32 mouse cellular contexts compared by ENCODE assay signal in genomic region chr3:153889188-153889781, GRCm38 (mm10). TPM values are rescaled to one million over a fixed set of nuclear protein-coding genes. Genes with fewer than 3 reads are reported as not detected.
"Had no signal": no experiment of that assay in that cellular context is flagged by ENCODE, and none has a peak within 500 bp of the region (broad histone marks: within the 10 kb centered on the region; RNA-seq: fewer than 3 reads in every experiment).

No protein-coding gene starts in this region.

- H3K4me3 ChIP-seq: heart, adult 2 months; heart, embryonic 13.5 days; heart, embryonic 15.5 days; hindbrain, embryonic 10.5 days; hindbrain, embryonic 12.5 days; intestine, embryonic 15.5 days; kidney, embryonic 15.5 days; layer of hippocampus, adult 2 months; left cerebral cortex, adult 2 months; limb, embryonic 10.5 days; limb, embryonic 12.5 days; liver, embryonic 13.5 days had no signal

- H3K4me1 ChIP-seq: heart, embryonic 13.5 days; heart, embryonic 15.5 days; hindbrain, embryonic 10.5 days; hindbrain, embryonic 12.5 days; intestine, embryonic 15.5 days; limb, embryonic 12.5 days had no signal

- H3K9ac ChIP-seq: heart, embryonic 13.5 days; heart, embryonic 15.5 days; hindbrain, embryonic 12.5 days; hindbrain, embryonic 14.5 days; intestine, embryonic 15.5 days; kidney, embryonic 15.5 days; limb, embryonic 12.5 days; liver, embryonic 13.5 days had no signal

- H3K9me3 ChIP-seq: heart, embryonic 13.5 days; heart, embryonic 15.5 days; hindbrain, embryonic 10.5 days; hindbrain, embryonic 12.5 days; intestine, embryonic 15.5 days; kidney, embryonic 15.5 days; limb, embryonic 10.5 days; limb, embryonic 12.5 days; liver, embryonic 13.5 days had no signal

- H3K4me2 ChIP-seq: heart, embryonic 11.5 days; heart, embryonic 13.5 days; heart, embryonic 15.5 days; hindbrain, embryonic 12.5 days; hindbrain, embryonic 14.5 days; intestine, embryonic 15.5 days; kidney, embryonic 15.5 days; limb, embryonic 12.5 days; liver, embryonic 11.5 days; liver, embryonic 13.5 days had no signal

- ATAC-seq: hindbrain, embryonic 16.5 days; inflammation-experienced regulatory T-cells, adult 6 months; intestine, embryonic 15.5 days; intestine, postnatal 0 days had no signal

- DNase-seq: gastrocnemius, postnatal 14 days; gastrocnemius, postnatal 36 days; heart, adult 2 months; heart, postnatal 14 days; heart, postnatal 36 days; kidney, adult 18-20 months; kidney, adult 9 months; kidney, postnatal 14 days; kidney, postnatal 4 days; liver; liver, embryonic 13.5 days had no signal

- H3K27ac ChIP-seq: heart, adult 2 months; heart, embryonic 13.5 days; heart, embryonic 15.5 days; hindbrain, embryonic 10.5 days; hindbrain, embryonic 12.5 days; hindbrain, embryonic 14.5 days; intestine, embryonic 15.5 days; kidney, embryonic 15.5 days; kidney, postnatal 0 days; layer of hippocampus, adult 2 months; left cerebral cortex, adult 2 months; limb, embryonic 10.5 days; limb, embryonic 12.5 days; liver, embryonic 13.5 days had no signal

- H3K27me3 ChIP-seq: heart, embryonic 13.5 days; heart, embryonic 15.5 days; hindbrain, embryonic 12.5 days; intestine, embryonic 15.5 days; kidney, embryonic 15.5 days; limb, embryonic 12.5 days had no signal

- H3K36me3 ChIP-seq: heart, embryonic 13.5 days; heart, embryonic 15.5 days; hindbrain, embryonic 10.5 days; hindbrain, embryonic 12.5 days; intestine, embryonic 15.5 days; kidney, embryonic 15.5 days; limb, embryonic 10.5 days; limb, embryonic 12.5 days; liver, embryonic 13.5 days had no signal

RNA-seq across cellular contexts. Expression of gene Msh4, which starts 16.7 kb away (rescaled TPM):
- total RNA-seq: gastrocnemius, postnatal 36 days had no signal

RNA-seq across cellular contexts. Expression of gene Asb17, which starts 45.3 kb away (rescaled TPM):
- total RNA-seq: gastrocnemius, adult 18-20 months; gastrocnemius, postnatal 14 days; gastrocnemius, postnatal 36 days; heart, adult 2 months; heart, postnatal 14 days; heart, postnatal 36 days; layer of hippocampus, adult 2 months; layer of hippocampus, postnatal 10 days; left cerebral cortex, adult 2 months; left cerebral cortex, postnatal 14 days; left cerebral cortex, postnatal 36 days had no signal
- polyA plus RNA-seq: heart, adult 2 months; hindbrain, embryonic 14.5 days; inflammation-experienced regulatory T-cells, adult 6 months; intestine, embryonic 15.5 days; intestine, postnatal 0 days; kidney, postnatal 0 days had no signal
